Mouse (Mus musculus) bone marrow macrophage, adult 2 months (primary cell): ENCODE data around the gene Psmb2. TPM values are rescaled to one million over a fixed set of nuclear protein-coding genes. Genes with fewer than 3 reads are reported as not detected.

Source experiments
- H3K27ac ChIP-seq: 2 replicates; pipeline ENCODE4 v1.5.1; 2012; ENCODE audit warnings: low read depth, low read length; ENCODE audit not compliant: insufficient read depth
- H3K4me1 ChIP-seq: 2 replicates; pipeline ENCODE4 v1.6.1; 2012; ENCODE audit warnings: low read length; ENCODE audit not compliant: control insufficient read depth, insufficient read depth
- H3K4me3 ChIP-seq: 2 replicates; pipeline ENCODE4 v1.5.1; 2012; ENCODE audit warnings: mild to moderate bottlenecking, low read length, moderate library complexity; ENCODE audit not compliant: insufficient read depth
- CTCF ChIP-seq: IDR thresholded peaks from 2 replicates; pipeline ENCODE4 v1.5.1; 2012; ENCODE audit warnings: low read depth, mild to moderate bottlenecking, low read length, moderate library complexity
- POLR2A ChIP-seq: IDR thresholded peaks from 2 replicates; pipeline ENCODE4 v1.6.1; 2012; ENCODE audit warnings: mild to moderate bottlenecking, low read depth, low read length, borderline replicate concordance
- polyA plus RNA-seq: library from polyadenylated mRNA; stranded (reverse); fragments of >200 nt; gene quantifications from 2 replicates; pipeline ENCODE4 v1.2.4, GENCODE M21; 2012; ENCODE audit not compliant: missing spikeins, insufficient read depth, insufficient read length

The Psmb2 gene
- polyA plus RNA-seq, 1 experiment, result 182 TPM

DNA sequence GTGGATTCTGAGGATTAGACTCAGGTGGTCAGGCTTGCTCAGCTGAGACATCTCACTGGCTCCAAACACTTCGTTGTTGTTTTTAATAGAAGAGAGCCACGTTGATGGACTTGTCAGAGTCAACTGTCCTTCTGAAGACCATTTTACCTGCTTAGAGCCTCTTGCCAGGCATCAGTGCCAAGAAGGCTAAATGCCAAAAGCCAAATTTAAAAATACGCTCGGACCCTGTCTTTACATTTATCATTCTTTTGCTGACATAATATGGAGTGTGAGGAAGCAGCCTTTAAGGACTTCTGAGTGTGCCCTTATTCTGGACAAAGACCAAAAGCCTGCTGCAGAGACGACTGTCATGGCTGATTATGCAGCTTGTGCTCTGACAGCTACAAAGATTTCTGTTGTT lies 80.9 kb downstream of the Psmb2 start:
- no peak overlapping the region for H3K4me3 ChIP-seq
- no peak for TF ChIP-seq POLR2A
- TF ChIP-seq CTCF, result no peak

More for the DNA sequence above, 80.9 kb downstream of the Psmb2 start:
- Histone ChIP-seq H3K27ac (no peak overlapping the region), H3K4me1 (peaks cover 6% of the 10 kb centered on the region)

Other genes with a start within 250 kb of the Psmb2 start
- 21.9 and 24.4 TPM in 2 replicates for gene Ago3, start 248.1 kb upstream of the Psmb2 start, polyA plus RNA-seq
- gene Ago1, start 209.0 kb upstream of the Psmb2 start, polyA plus RNA-seq, result 27.3 and 29.1 TPM in 2 replicates
- gene Ago4, start 144.2 kb upstream of the Psmb2 start, polyA plus RNA-seq, result 22.8 and 23.2 TPM in 2 replicates
- gene Clspn, start 120.7 kb upstream of the Psmb2 start, polyA plus RNA-seq, result 11.7 and 13.2 TPM in 2 replicates
- gene 5730409E04Rik, start 67.8 kb upstream of the Psmb2 start, polyA plus RNA-seq, result 11.7 and 13.0 TPM in 2 replicates
- gene Tfap2e, start 58.6 kb downstream of the Psmb2 start, polyA plus RNA-seq, result not detected in 2 replicates
- 10.8 and 13.1 TPM in 2 replicates for gene Ncdn, start 75.8 kb downstream of the Psmb2 start, polyA plus RNA-seq
- gene AU040320, start 75.9 kb downstream of the Psmb2 start, polyA plus RNA-seq, result 25.3 and 30.6 TPM in 2 replicates